Mouse (Mus musculus) MEL (cell line): Measurements from ENCODE around the gene Slc38a5.
A peak's percentile ranks its signal among the peaks of the same experiment; 100 is the strongest.

Experiments used
- EP300 ChIP-seq, 2 experiments: IDR thresholded peaks; 2 replicates each; pipeline ENCODE4 v1.6.1; 2011; ENCODE audit warnings: improper control_type of control experiment in 2 of 2, low read length in 2 of 2, low read depth in 1 of 2, mild to moderate bottlenecking in 1 of 2
- JUND ChIP-seq: IDR thresholded peaks from 2 replicates; pipeline ENCODE4 v1.6.1; 2011; ENCODE audit warnings: low read depth, mild to moderate bottlenecking, improper control_type of control experiment, low read length
- SMC3 ChIP-seq: IDR thresholded peaks from 2 replicates; pipeline ENCODE4 v1.6.1; 2011; ENCODE audit warnings: low read depth, low read length, improper control_type of control experiment
- ZMIZ1 ChIP-seq: IDR thresholded peaks from 2 replicates; pipeline ENCODE4 v1.6.1; 2012; ENCODE audit warnings: low read depth, mild to moderate bottlenecking, inconsistent platforms, low read length, improper control_type of control experiment, moderate library complexity

GRCm38 (mm10) chrX:8271083-8271820, at the start of gene Slc38a5:
- TF ChIP-seq EP300 (IDR thresholded peaks at IDR 0.05; ENCODE audit: low read depth in 1 of 2, low read length in 2 of 2) (no peak; a peak in 1 of 4 replicates), ZMIZ1 (no peak), SMC3 (no peak), JUND (peak; percentile 93)
